Mouse (Mus musculus): ENCODE data around the gene Hes2.
A peak's percentile ranks its signal among the peaks of the same experiment; 100 is the strongest.

Hes2 gene

GRCm38 (mm10) chr4:152186205-152187082 lies 27.8 kb downstream of the Hes2 start:
- DNase-seq: peak; percentile 94

GRCm38 (mm10) chr4:152187142-152187541 lies 28.5 kb downstream of the Hes2 start:
- peak; percentile 95 for DNase-seq

GRCm38 (mm10) chr4:152188651-152189050 lies 30.0 kb downstream of the Hes2 start:
- no peak for DNase-seq

- no peak for DNase-seq
These were observed 30.4 kb downstream of the Hes2 start for GRCm38 (mm10) chr4:152189071-152189470.

GRCm38 (mm10) chr4:152189691-152190090 lies 31.0 kb downstream of the Hes2 start:
- DNase-seq: no peak

- peak; percentile 91 for DNase-seq
These were observed 31.5 kb downstream of the Hes2 start for GRCm38 (mm10) chr4:152190096-152190653.

- DNase-seq: peak; percentile 92
These were observed 32.0 kb downstream of the Hes2 start for GRCm38 (mm10) chr4:152190701-152191100.

GRCm38 (mm10) chr4:152192569-152192968 lies 33.9 kb downstream of the Hes2 start:
- DNase-seq: no peak

- DNase-seq: no peak
These were observed 36.0 kb downstream of the Hes2 start for GRCm38 (mm10) chr4:152194476-152195175.

GRCm38 (mm10) chr4:152196276-152196675 lies 37.6 kb downstream of the Hes2 start:
- no peak for DNase-seq

GRCm38 (mm10) chr4:152197545-152197944 lies 38.9 kb downstream of the Hes2 start:
- DNase-seq: no peak

GRCm38 (mm10) chr4:152199617-152200016 lies 41.0 kb downstream of the Hes2 start:
- DNase-seq: no peak

GRCm38 (mm10) chr4:152201492-152201891 lies 42.8 kb downstream of the Hes2 start:
- peak; percentile 94 for DNase-seq

GRCm38 (mm10) chr4:152202418-152202817 lies 43.8 kb downstream of the Hes2 start:
- DNase-seq: no peak

- no peak for DNase-seq
These were observed 44.2 kb downstream of the Hes2 start for GRCm38 (mm10) chr4:152202905-152203304.

GRCm38 (mm10) chr4:152204663-152205062 lies 46.0 kb downstream of the Hes2 start:
- DNase-seq: peak; percentile 98

- DNase-seq: no peak
These were observed 47.5 kb downstream of the Hes2 start for GRCm38 (mm10) chr4:152206199-152206598.

GRCm38 (mm10) chr4:152209623-152210022 lies 51.0 kb downstream of the Hes2 start:
- DNase-seq: no peak
